Mouse (Mus musculus): ENCODE results near the gene Ubash3a. TPM values are rescaled to one million over a fixed set of nuclear protein-coding genes. Genes with fewer than 3 reads are reported as not detected.

Ubash3a gene
- polyA plus RNA-seq (2021; fragmentation: Nextera tagmentation), result 0.04 TPM in 1 of 2 replicates, not detected in the other
- long read RNA-seq, experiment 1, partial matches to known transcripts, result 0 of 1 reads
- long read RNA-seq, experiment 1, other reads (novel, unspliced or antisense), result 1 of 1 reads
- long read RNA-seq, experiment 2, result 0 reads

GRCm38 (mm10) chr17:31207771-31208334, at the start of gene Ubash3a:
Ubash3a (plus strand) TSS chr17:31207873.

GRCm38 (mm10) chr17:31165127-31165526, 42.5 kb upstream of the Ubash3a start, which contains the start of gene Tff1:
Tff1 (minus strand) TSS chr17:31165277.

GRCm38 (mm10) chr17:31198877-31199276, 8.8 kb upstream of the Ubash3a start, which contains the start of gene Tmprss3:
Tmprss3 (minus strand) TSS chr17:31198977.

GRCm38 (mm10) chr17:31276922-31277918, 69.5 kb downstream of the Ubash3a start, which contains the start of gene Rsph1:
Rsph1 (minus strand) TSS chr17:31277383.

GRCm38 (mm10) chr17:31286492-31286891, 78.8 kb downstream of the Ubash3a start, which contains the start of gene Slc37a1:
Slc37a1 (plus strand) TSS chr17:31286792.

Other genes starting within 250 kb of the Ubash3a start
- 43.3 and 69.2 TPM in 2 replicates for gene Abcg1, start 150.2 kb upstream of the Ubash3a start, polyA plus RNA-seq (2021; fragmentation: Nextera tagmentation)
- not detected in 2 replicates for gene Tff3, start 78.2 kb upstream of the Ubash3a start, polyA plus RNA-seq (2021; fragmentation: Nextera tagmentation)
- not detected in 2 replicates for gene Tff2, start 63.6 kb upstream of the Ubash3a start, polyA plus RNA-seq (2021; fragmentation: Nextera tagmentation)
- gene Tff1, start 42.6 kb upstream of the Ubash3a start, polyA plus RNA-seq (2021; fragmentation: Nextera tagmentation), result not detected in 2 replicates
- gene Tmprss3, start 8.9 kb upstream of the Ubash3a start, polyA plus RNA-seq (2021; fragmentation: Nextera tagmentation), result not detected in 2 replicates
- gene Rsph1, start 69.5 kb downstream of the Ubash3a start, polyA plus RNA-seq (2021; fragmentation: Nextera tagmentation), result 7.3 and 7.4 TPM in 2 replicates
- 2.2 and 3.8 TPM in 2 replicates for gene Slc37a1, start 78.9 kb downstream of the Ubash3a start, polyA plus RNA-seq (2021; fragmentation: Nextera tagmentation)
- gene Pde9a, start 178.3 kb downstream of the Ubash3a start, polyA plus RNA-seq (2021; fragmentation: Nextera tagmentation), result 6.2 TPM in 2 replicates